Mouse (Mus musculus) embryonic fibroblast, embryonic 13.5 days (primary cell): ENCODE data around the gene Gm21985. TPM values are rescaled to one million over a fixed set of nuclear protein-coding genes. Genes with fewer than 3 reads are reported as not detected.
"Not testable (repeated sequence)": the region's sequence is repeated elsewhere in the genome, so short reads cannot be mapped to it uniquely, and the experiment has no call there.

Experiments used
- H3K27ac ChIP-seq: 2 replicates; pipeline ENCODE4 v1.5.1; 2012; ENCODE audit warnings: low read length, control low read depth, inconsistent platforms; ENCODE audit not compliant: insufficient read depth
- H3K4me1 ChIP-seq: 2 replicates; pipeline ENCODE4 v1.6.1; 2011; ENCODE audit warnings: low read length; ENCODE audit not compliant: control insufficient read depth, insufficient read depth
- H3K4me3 ChIP-seq: 2 replicates; pipeline ENCODE4 v1.5.1; 2011; ENCODE audit warnings: mild to moderate bottlenecking, control low read depth, low read length; ENCODE audit not compliant: insufficient read depth
- CTCF ChIP-seq: IDR thresholded peaks from 2 replicates; pipeline ENCODE4 v1.5.1; 2011; ENCODE audit warnings: mild to moderate bottlenecking, control low read depth, low read length, moderate library complexity, borderline replicate concordance; ENCODE audit not compliant: insufficient read depth
- POLR2A ChIP-seq: IDR thresholded peaks from 2 replicates; pipeline ENCODE4 v1.6.1; 2011; ENCODE audit warnings: low read depth, mild to moderate bottlenecking, control low read depth, low read length, moderate library complexity
- polyA plus RNA-seq: library from polyadenylated mRNA; stranded (reverse); fragments of >200 nt; gene quantifications from 2 replicates; pipeline ENCODE4 v1.2.4, GENCODE M21; 2011; ENCODE audit warnings: low read depth; ENCODE audit not compliant: missing spikeins, insufficient read length

Gene Gm21985
- polyA plus RNA-seq, 1 experiment = not detected

- Histone ChIP-seq H3K4me1 (peaks cover 4% of the 10 kb centered on the region; the same call in 1 of the 2 replicates), H3K4me3 (no peak overlapping the region), H3K27ac (no peak overlapping the region)
- TF ChIP-seq CTCF (no peak), POLR2A (no peak)
Observed at GRCm38 (mm10) chr2:112448510-112449059, 182.5 kb downstream of the Gm21985 start.

DNA sequence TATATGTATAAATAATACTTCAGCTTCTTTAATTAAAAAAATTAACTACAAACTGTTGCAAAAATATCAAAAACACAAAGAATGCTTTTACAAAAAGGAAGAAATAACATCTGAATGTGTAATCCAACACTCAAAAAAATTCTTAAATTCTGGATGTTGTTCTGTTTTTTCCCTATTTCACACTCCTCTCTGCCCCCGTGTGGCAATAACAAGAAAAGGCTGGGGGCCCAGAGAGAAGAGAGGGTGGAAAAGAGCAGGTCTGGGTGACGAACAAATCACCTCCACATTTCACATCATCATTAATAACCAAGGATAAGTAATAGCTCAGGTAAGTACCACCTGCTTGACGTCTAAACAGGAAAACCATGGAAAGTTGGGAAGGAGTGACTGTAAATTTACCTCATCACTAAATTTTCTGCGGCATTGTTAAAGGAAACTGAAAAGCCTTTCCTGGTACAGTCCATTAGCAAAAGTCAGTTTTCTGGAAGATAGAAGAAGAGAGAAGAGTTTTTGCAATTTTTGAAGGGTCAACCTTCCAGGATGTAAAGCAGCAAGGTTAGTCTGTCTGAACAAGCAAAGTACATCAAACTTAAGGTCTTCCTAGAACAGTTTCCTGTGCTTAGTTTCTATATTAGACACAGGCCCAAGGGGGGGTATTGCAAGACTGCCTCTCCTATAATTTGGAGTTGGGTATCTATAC lies 183.6 kb downstream of the Gm21985 start:
- Histone ChIP-seq H3K4me3 (no peak overlapping the region), H3K4me1 (no peaks in the 10 kb centered on the region; the same call in 1 of the 2 replicates), H3K27ac (no peak overlapping the region)
- TF ChIP-seq CTCF = no peak

DNA sequence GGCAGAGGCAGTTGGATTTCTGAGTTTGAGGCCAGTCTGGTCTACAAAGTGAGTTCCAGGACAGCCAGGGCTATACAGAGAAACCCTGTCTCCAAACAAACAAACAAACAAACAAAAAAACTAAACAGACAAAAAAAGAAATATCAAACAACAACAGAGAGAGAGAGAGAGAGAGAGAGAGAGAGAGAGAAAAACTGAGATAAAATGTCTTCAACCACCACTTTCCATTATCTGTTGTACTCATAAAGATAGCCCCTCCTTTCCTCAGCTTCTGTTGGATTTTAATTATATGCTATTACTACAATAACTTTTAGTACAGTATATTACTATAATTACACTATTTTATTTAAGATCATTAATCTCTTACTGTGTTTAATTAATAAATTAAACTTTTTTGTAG lies 186.4 kb downstream of the Gm21985 start:
- not testable (repeated sequence) for H3K4me1 ChIP-seq, H3K27ac ChIP-seq, H3K4me3 ChIP-seq

DNA sequence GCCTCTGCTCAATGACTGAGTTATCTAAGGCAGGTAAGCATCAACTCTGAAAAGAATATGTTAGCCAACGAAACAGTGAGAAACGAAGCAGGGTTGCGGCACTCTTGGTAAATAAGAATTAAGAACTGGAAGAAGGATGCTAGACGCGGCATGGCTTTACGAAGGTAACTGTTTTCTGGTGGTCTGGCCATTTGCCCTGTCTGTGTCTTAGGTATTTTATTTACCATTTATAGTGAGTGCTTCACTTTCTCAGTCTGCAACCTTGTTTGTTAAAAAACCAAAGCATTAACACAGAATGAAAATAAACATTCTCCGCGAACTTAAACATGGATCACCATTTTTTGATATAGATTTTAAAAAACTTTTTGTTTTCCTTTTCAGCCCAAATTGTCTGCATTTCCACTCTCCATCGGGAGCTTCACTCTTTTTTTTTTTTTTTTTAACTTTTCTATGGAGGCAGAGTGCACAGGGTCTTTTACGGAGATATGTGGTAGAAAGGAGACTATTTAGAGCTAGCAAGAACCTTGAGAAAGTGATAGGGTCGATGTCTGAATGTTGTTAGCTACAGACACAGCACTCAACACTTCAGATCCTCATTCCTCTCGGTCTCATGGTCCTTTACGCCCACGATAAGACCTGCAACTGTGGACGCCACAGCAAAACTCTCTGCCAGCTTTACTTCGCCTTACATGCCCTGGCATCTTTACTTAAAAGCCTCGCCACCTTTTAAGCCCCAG lies 188.2 kb downstream of the Gm21985 start:
- no peaks in the 10 kb centered on the region for H3K4me1 ChIP-seq

GRCm38 (mm10) chr2:112454862-112455564 lies 188.9 kb downstream of the Gm21985 start, which contains the start of gene Emc7:
Emc7 (plus strand) TSS chr2:112454997.
- Histone ChIP-seq H3K4me1 (no peaks in the 10 kb centered on the region), H3K27ac (peak within 1 kb of the TSS; percentile 62), H3K4me3 (peak within 1 kb of the TSS; percentile 97)
- TF ChIP-seq POLR2A (peak; percentile 96), CTCF (no peak)

More for the DNA sequence above, 188.2 kb downstream of the Gm21985 start:
- no peak for TF ChIP-seq CTCF
- peak; percentile 37; the same call in 1 of the 2 replicates for TF ChIP-seq POLR2A
- Histone ChIP-seq H3K27ac (peak overlapping the region; percentile 62), H3K4me3 (peak overlapping the region; percentile 97)

Other genes starting within 250 kb of the Gm21985 start
- gene Olfr1311, start 241.9 kb upstream of the Gm21985 start, polyA plus RNA-seq = not detected in 2 replicates
- 0.15 and 0.39 TPM in 2 replicates for gene Olfr1312, start 216.1 kb upstream of the Gm21985 start, polyA plus RNA-seq
- 0.37 and 0.39 TPM in 2 replicates for gene Olfr1313, start 188.5 kb upstream of the Gm21985 start, polyA plus RNA-seq
- gene Olfr1314, start 169.5 kb upstream of the Gm21985 start, polyA plus RNA-seq = 1.6 and 2.3 TPM in 2 replicates
- gene Olfr1315-ps1, start 150.9 kb upstream of the Gm21985 start, polyA plus RNA-seq = 1.2 and 1.8 TPM in 2 replicates
- gene Olfr1316, start 131.3 kb upstream of the Gm21985 start, polyA plus RNA-seq = 1.3 and 1.9 TPM in 2 replicates
- not detected in 2 replicates for gene Olfr1317, start 126.0 kb upstream of the Gm21985 start, polyA plus RNA-seq
- gene Olfr1318, start 112.1 kb upstream of the Gm21985 start, polyA plus RNA-seq = not detected in 2 replicates
- 21.6 and 25.3 TPM in 2 replicates for gene Lpcat4, start 26.8 kb upstream of the Gm21985 start, polyA plus RNA-seq
- not detected in 2 replicates for gene Nutm1, start 7.0 kb upstream of the Gm21985 start, polyA plus RNA-seq
- 70.7 and 79.5 TPM in 2 replicates for gene Nop10, start 4.4 kb upstream of the Gm21985 start, polyA plus RNA-seq
- 27.9 and 29.2 TPM in 2 replicates for gene Slc12a6, start 489 bp upstream of the Gm21985 start, polyA plus RNA-seq
- 65.8 and 71.9 TPM in 2 replicates for gene Emc4, start 101.7 kb downstream of the Gm21985 start, polyA plus RNA-seq
- 24.9 and 26.1 TPM in 2 replicates for gene Katnbl1, start 112.9 kb downstream of the Gm21985 start, polyA plus RNA-seq
- 21.8 and 23.0 TPM in 2 replicates for gene Emc7, start 188.7 kb downstream of the Gm21985 start, polyA plus RNA-seq
- not detected in 2 replicates for gene Chrm5, start 214.5 kb downstream of the Gm21985 start, polyA plus RNA-seq
- 10.0 and 10.6 TPM in 2 replicates for gene Aven, start 226.7 kb downstream of the Gm21985 start, polyA plus RNA-seq